Mouse (Mus musculus) activated CD4-positive, CD25-positive, alpha-beta regulatory T cell, adult 4 months (primary cell): Measurements from ENCODE around the gene Adam8. TPM values are rescaled to one million over a fixed set of nuclear protein-coding genes. Genes with fewer than 3 reads are reported as not detected.

Experiments used
- ATAC-seq: one replicate; pipeline ENCODE4 v1.8.0; 2017
- polyA plus RNA-seq, 2 experiments: library from polyadenylated mRNA; unstranded; fragments of 100-300 nt; shearing (Covaris generic); gene quantifications; one replicate each; pipeline ENCODE4 v1.2.1; 2017

Adam8 gene
- polyA plus RNA-seq, 2 experiments from 2014 or later = 9.6 to 9.9 TPM

- ATAC-seq = no peak
Measured at GRCm38 (mm10) chr7:139979011-139979719, 13.2 kb downstream of the Adam8 start.

- ATAC-seq = peak; percentile 88
Measured at GRCm38 (mm10) chr7:139978278-139978892, 14.0 kb downstream of the Adam8 start, which contains the start of gene 6430531B16Rik. 6430531B16Rik (minus strand) TSS chr7:139978755.

- no peak for ATAC-seq
Measured at GRCm38 (mm10) chr7:139975471-139975870, 16.9 kb downstream of the Adam8 start.

- ATAC-seq = peak; percentile 69
Measured at GRCm38 (mm10) chr7:139974307-139974706, 18.1 kb downstream of the Adam8 start.

- peak; percentile 1 for ATAC-seq
Measured at GRCm38 (mm10) chr7:139972923-139973331, 19.4 kb downstream of the Adam8 start.

- no peak for ATAC-seq
Measured at GRCm38 (mm10) chr7:139971436-139971835, 20.9 kb downstream of the Adam8 start.

GRCm38 (mm10) chr7:139970979-139971378, 21.4 kb downstream of the Adam8 start:
- ATAC-seq = no peak

GRCm38 (mm10) chr7:139970216-139970919, 22.0 kb downstream of the Adam8 start:
- ATAC-seq = no peak

GRCm38 (mm10) chr7:139969348-139970130, 22.8 kb downstream of the Adam8 start:
- no peak for ATAC-seq

GRCm38 (mm10) chr7:139968428-139968827, 23.9 kb downstream of the Adam8 start:
- peak; percentile 95 for ATAC-seq

GRCm38 (mm10) chr7:139967175-139967574, 25.2 kb downstream of the Adam8 start:
- no peak for ATAC-seq

- no peak for ATAC-seq
Measured at GRCm38 (mm10) chr7:139963814-139964213, 28.5 kb downstream of the Adam8 start.

GRCm38 (mm10) chr7:139961141-139961540, 31.2 kb downstream of the Adam8 start:
- ATAC-seq = no peak

GRCm38 (mm10) chr7:139957958-139958357, 34.4 kb downstream of the Adam8 start:
- ATAC-seq = no peak

GRCm38 (mm10) chr7:139957437-139957836, 34.9 kb downstream of the Adam8 start:
- ATAC-seq = no peak

GRCm38 (mm10) chr7:139956658-139957057, 35.7 kb downstream of the Adam8 start:
- ATAC-seq = no peak

- ATAC-seq = no peak
Measured at GRCm38 (mm10) chr7:139955505-139955904, 36.9 kb downstream of the Adam8 start.

- ATAC-seq = no peak
Measured at GRCm38 (mm10) chr7:139951991-139952633, 40.2 kb downstream of the Adam8 start.

- ATAC-seq = no peak
Measured at GRCm38 (mm10) chr7:139951079-139951478, 41.3 kb downstream of the Adam8 start.

GRCm38 (mm10) chr7:139950283-139950971, 41.9 kb downstream of the Adam8 start:
- peak; percentile 74 for ATAC-seq

- ATAC-seq = peak; percentile 61
Measured at GRCm38 (mm10) chr7:139949893-139950282, 42.5 kb downstream of the Adam8 start.

- ATAC-seq = no peak
Measured at GRCm38 (mm10) chr7:139946032-139946431, 46.3 kb downstream of the Adam8 start.
